Mouse (Mus musculus): Measurements from ENCODE around the gene Rxrg. TPM values are rescaled to one million over a fixed set of nuclear protein-coding genes. Genes with fewer than 3 reads are reported as not detected.

The Rxrg gene
- polyA plus RNA-seq (2012; rRNA removed), result 1.7 and 12.9 TPM in 2 replicates

DNA sequence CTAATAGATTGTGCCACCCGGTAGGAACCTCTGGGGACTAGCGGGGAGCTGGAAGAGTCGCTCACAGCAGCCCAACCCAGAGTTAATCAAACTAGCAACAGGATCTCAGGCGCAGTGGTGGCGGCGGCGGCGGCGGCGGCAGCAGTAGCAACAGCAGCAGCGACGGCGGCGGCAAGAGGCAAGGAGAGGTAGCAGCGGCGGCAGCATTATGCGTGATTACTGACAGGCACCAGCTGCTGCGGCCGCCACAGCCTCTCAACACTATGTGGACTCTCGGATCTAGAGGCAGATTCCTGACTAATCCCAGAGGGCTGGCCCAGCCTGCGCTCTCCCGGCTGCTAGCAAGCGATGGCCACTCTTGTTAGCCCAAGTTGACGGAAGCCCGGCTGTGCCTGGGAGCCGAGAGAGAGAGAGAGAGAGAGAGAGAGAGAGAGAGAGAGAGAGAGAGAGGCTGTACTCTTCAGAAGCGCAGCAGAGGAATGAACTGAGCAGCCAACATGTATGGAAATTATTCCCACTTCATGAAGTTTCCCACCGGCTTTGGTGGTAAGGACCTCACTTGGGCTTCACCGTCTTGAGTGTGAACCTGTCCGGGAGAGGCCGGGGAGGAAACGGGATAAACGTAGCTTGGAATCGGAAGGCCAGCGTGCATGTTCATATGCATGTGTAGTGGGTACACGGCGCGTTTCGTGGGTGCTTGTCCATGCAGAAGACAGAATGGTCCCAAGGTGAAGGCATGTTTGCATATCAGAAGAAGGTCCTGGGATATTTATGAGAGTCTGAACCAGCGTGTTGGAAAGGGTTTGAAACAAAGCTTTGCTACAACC is at the start of gene Rxrg:
Rxrg (plus strand) TSS at position 130 of the 827 bp plus-strand sequence.
- H3K27ac ChIP-seq (ENCODE audit: insufficient read depth, low read length), result no peak within 1 kb of the TSS
- H3K4me3 ChIP-seq (ENCODE audit: insufficient read depth, low read length), result peak within 1 kb of the TSS; percentile 44
- no peak for TF ChIP-seq POLR2A (IDR thresholded peaks at IDR 0.05; ENCODE audit: extremely low read depth, insufficient read depth, low read length)
- no peak for TF ChIP-seq CTCF (IDR thresholded peaks at IDR 0.05; ENCODE audit: extremely low read depth, insufficient read depth, low read length)
- 0 out of 2 replicates have a peak, but pooled peaks cover 1% of the 10 kb centered on the region for H3K4me1 ChIP-seq (ENCODE audit: control insufficient read depth, insufficient read depth, low read length)

GRCm38 (mm10) chr1:167549324-167549723 is 48.9 kb upstream of the Rxrg start:
- TF ChIP-seq POLR2A (IDR thresholded peaks at IDR 0.05; ENCODE audit: extremely low read depth, insufficient read depth, low read length) (no peak), CTCF (IDR thresholded peaks at IDR 0.05; ENCODE audit: extremely low read depth, insufficient read depth, low read length) (no peak)
- no peak overlapping the region for H3K4me3 ChIP-seq (ENCODE audit: insufficient read depth, low read length)
- H3K27ac ChIP-seq (ENCODE audit: insufficient read depth, low read length), result no peak overlapping the region
- no peaks in the 10 kb centered on the region for H3K4me1 ChIP-seq (ENCODE audit: control insufficient read depth, insufficient read depth, low read length)

GRCm38 (mm10) chr1:167551601-167552000 is 46.6 kb upstream of the Rxrg start:
- H3K4me1 ChIP-seq (ENCODE audit: control insufficient read depth, insufficient read depth, low read length), result no peaks in the 10 kb centered on the region
- H3K27ac ChIP-seq (ENCODE audit: insufficient read depth, low read length), result no peak overlapping the region
- H3K4me3 ChIP-seq (ENCODE audit: insufficient read depth, low read length), result no peak overlapping the region
- TF ChIP-seq POLR2A (IDR thresholded peaks at IDR 0.05; ENCODE audit: extremely low read depth, insufficient read depth, low read length) (no peak), CTCF (IDR thresholded peaks at IDR 0.05; ENCODE audit: extremely low read depth, insufficient read depth, low read length) (no peak)

GRCm38 (mm10) chr1:167553959-167554526 is 44.1 kb upstream of the Rxrg start:
- no peak overlapping the region for H3K4me3 ChIP-seq (ENCODE audit: insufficient read depth, low read length)
- TF ChIP-seq POLR2A (IDR thresholded peaks at IDR 0.05; ENCODE audit: extremely low read depth, insufficient read depth, low read length) (no peak), CTCF (IDR thresholded peaks at IDR 0.05; ENCODE audit: extremely low read depth, insufficient read depth, low read length) (no peak)

GRCm38 (mm10) chr1:167566571-167566970 is 31.6 kb upstream of the Rxrg start:
- Histone ChIP-seq H3K27ac (ENCODE audit: insufficient read depth, low read length) (no peak overlapping the region), H3K4me3 (ENCODE audit: insufficient read depth, low read length) (no peak overlapping the region), H3K4me1 (ENCODE audit: control insufficient read depth, insufficient read depth, low read length) (no peaks in the 10 kb centered on the region)
- TF ChIP-seq CTCF (IDR thresholded peaks at IDR 0.05; ENCODE audit: extremely low read depth, insufficient read depth, low read length) (no peak), POLR2A (IDR thresholded peaks at IDR 0.05; ENCODE audit: extremely low read depth, insufficient read depth, low read length) (no peak)

More at GRCm38 (mm10) chr1:167553959-167554526, 44.1 kb upstream of the Rxrg start:
- no peaks in the 10 kb centered on the region for H3K4me1 ChIP-seq (ENCODE audit: control insufficient read depth, insufficient read depth, low read length)
- H3K27ac ChIP-seq (ENCODE audit: insufficient read depth, low read length), result no peak overlapping the region

- Histone ChIP-seq H3K4me1 (ENCODE audit: control insufficient read depth, insufficient read depth, low read length) (no peaks in the 10 kb centered on the region), H3K4me3 (ENCODE audit: insufficient read depth, low read length) (no peak overlapping the region), H3K27ac (ENCODE audit: insufficient read depth, low read length) (no peak overlapping the region)
- TF ChIP-seq CTCF (IDR thresholded peaks at IDR 0.05; ENCODE audit: extremely low read depth, insufficient read depth, low read length) (no peak), POLR2A (IDR thresholded peaks at IDR 0.05; ENCODE audit: extremely low read depth, insufficient read depth, low read length) (no peak)
These were observed 19.1 kb upstream of the Rxrg start for GRCm38 (mm10) chr1:167579131-167579530.

- Histone ChIP-seq H3K27ac (ENCODE audit: insufficient read depth, low read length) (no peak overlapping the region), H3K4me3 (ENCODE audit: insufficient read depth, low read length) (no peak overlapping the region), H3K4me1 (ENCODE audit: control insufficient read depth, insufficient read depth, low read length) (no peaks in the 10 kb centered on the region)
- no peak for TF ChIP-seq CTCF (IDR thresholded peaks at IDR 0.05; ENCODE audit: extremely low read depth, insufficient read depth, low read length)
- TF ChIP-seq POLR2A (IDR thresholded peaks at IDR 0.05; ENCODE audit: extremely low read depth, insufficient read depth, low read length), result no peak
These were observed 15.0 kb upstream of the Rxrg start for GRCm38 (mm10) chr1:167583195-167583594.

DNA sequence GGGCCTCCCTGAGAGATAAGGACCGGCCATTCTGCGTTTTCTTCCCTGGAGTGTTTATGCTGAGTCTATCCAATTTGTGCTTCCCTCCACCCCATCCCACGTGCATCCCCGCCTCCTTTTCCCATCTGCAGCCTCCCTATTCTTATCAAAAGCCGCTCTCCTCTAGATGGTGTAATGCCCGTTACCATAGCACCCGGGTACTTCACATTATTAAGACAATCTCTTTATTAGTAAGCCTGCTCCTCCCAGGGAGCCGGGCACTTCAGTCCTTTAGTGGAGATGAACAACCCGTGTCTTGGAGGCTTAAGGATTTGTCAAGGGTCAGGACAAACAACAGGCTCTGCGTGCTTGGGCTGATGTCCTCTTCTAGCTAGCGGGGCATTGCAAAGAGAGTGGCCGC is 14.3 kb upstream of the Rxrg start:
- no peaks in the 10 kb centered on the region for H3K4me1 ChIP-seq (ENCODE audit: control insufficient read depth, insufficient read depth, low read length)
- TF ChIP-seq POLR2A (IDR thresholded peaks at IDR 0.05; ENCODE audit: extremely low read depth, insufficient read depth, low read length) (no peak), CTCF (IDR thresholded peaks at IDR 0.05; ENCODE audit: extremely low read depth, insufficient read depth, low read length) (no peak)
- H3K27ac ChIP-seq (ENCODE audit: insufficient read depth, low read length), result no peak overlapping the region

GRCm38 (mm10) chr1:167588747-167589558 is 9.2 kb upstream of the Rxrg start:
- no peak for TF ChIP-seq POLR2A (IDR thresholded peaks at IDR 0.05; ENCODE audit: extremely low read depth, insufficient read depth, low read length)
- TF ChIP-seq CTCF (IDR thresholded peaks at IDR 0.05; ENCODE audit: extremely low read depth, insufficient read depth, low read length), result no peak
- Histone ChIP-seq H3K4me1 (ENCODE audit: control insufficient read depth, insufficient read depth, low read length) (no peaks in the 10 kb centered on the region; the same call in 1 of the 2 replicates), H3K27ac (ENCODE audit: insufficient read depth, low read length) (no peak overlapping the region), H3K4me3 (ENCODE audit: insufficient read depth, low read length) (no peak overlapping the region)

More for the DNA sequence above, 14.3 kb upstream of the Rxrg start:
- H3K4me3 ChIP-seq (ENCODE audit: insufficient read depth, low read length), result no peak overlapping the region

Measured in cortical plate, adult 2 months (tissue).